Mouse (Mus musculus): ENCODE measurements around the gene Hist2h2aa1.

- no peak for TF ChIP-seq CTCF (IDR thresholded peaks at IDR 0.05; ENCODE audit: borderline replicate concordance, insufficient read depth, low read depth, low read length)
- no peak for TF ChIP-seq POLR2A (IDR thresholded peaks at IDR 0.05; ENCODE audit: borderline replicate concordance, insufficient read depth, low read length)
Observed at GRCm38 (mm10) chr3:96230404-96230803, 14.9 kb upstream of the Hist2h2aa1 start.

Measured in cerebellum, adult 2 months (tissue).